Mouse (Mus musculus): ENCODE data around the gene Mef2b.

The Mef2b gene

DNA sequence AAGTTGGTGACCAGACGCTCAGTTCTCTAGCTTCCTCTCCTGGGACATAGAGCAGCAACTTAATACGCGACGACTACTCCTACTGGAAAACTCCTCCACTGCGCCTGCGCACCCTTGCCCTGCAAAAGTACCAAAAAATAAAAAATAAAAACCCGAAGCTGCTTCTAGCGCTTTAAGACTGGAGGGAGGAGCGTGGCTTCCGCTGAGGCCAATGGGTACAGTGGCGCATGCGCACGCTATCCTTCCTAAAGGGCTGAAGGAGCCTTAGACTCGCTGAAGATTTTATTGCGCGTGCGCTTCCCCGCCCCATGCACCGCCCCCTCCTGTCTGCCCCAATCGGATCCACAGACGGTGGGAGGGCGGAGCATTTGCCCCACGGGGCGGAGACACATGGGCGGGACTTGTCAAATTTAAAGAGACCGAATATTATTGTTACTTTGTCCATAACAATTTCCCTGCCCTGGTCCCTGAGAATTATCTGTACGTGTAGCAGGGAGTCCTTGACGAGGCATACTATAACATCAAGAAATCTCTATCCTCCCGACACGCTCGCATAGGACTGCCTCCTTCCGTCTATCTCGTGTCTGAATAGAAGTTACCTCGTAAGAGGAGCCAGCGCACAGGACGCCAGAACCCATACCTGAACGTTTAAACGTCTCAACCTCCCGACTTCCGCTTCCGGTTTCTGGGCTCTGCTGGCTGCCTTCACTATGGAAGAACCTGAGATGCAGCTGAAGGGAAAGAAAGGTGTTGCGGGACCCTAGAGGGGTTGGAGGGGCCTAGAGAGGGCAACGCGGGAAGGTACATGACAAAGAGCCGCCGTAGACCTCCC is at the start of gene Mef2b, which contains the start of the genes Rfxank and Borcs8:
Gene Mef2b (plus strand): TSS at position 686 of the 832 bp plus-strand sequence.
Gene Rfxank (minus strand): TSS at position 129 of the 832 bp plus-strand sequence.
Gene Borcs8 (plus strand): TSS at position 474 of the 832 bp plus-strand sequence.
- peak; percentile 99 for DNase-seq

DNA sequence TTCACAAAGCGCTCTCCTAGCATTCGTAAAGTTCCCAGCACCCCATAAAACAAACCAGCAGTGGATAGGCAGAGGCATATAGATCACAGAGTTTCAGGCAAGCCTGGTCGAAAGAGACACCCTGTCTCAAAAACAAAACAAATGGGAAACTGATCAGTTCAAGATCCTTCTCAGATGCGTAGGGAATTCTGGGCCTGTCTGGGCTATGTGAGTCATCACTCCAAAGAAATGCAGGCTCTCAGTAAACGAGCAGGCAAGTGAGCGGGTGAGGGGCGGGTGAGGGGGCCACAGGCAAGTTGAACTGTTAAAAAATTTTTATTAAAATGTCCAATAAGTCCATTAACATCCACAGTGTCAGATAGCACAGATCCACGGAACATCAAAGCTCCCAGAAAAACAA is 46.7 kb upstream of the Mef2b start:
- no peak for DNase-seq

DNA sequence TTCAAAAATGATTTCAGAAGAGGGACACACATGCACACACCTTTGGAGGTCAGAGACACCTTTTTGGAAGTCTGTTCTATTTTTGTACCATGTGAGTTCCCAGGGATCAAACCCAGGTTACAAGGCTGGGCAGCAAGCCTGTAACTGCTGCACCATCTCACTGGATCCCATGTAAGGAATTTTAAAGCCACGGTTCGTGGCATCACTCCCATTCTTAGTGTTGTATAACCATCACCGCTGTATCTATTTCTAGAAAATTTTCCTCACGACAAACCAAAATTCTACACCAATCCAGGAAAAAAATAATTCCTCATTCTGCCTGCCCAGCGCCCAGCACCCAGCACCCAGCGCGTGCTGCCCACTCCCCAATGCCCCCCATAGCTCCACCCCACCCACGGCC is 40.2 kb upstream of the Mef2b start:
- no peak for DNase-seq

DNA sequence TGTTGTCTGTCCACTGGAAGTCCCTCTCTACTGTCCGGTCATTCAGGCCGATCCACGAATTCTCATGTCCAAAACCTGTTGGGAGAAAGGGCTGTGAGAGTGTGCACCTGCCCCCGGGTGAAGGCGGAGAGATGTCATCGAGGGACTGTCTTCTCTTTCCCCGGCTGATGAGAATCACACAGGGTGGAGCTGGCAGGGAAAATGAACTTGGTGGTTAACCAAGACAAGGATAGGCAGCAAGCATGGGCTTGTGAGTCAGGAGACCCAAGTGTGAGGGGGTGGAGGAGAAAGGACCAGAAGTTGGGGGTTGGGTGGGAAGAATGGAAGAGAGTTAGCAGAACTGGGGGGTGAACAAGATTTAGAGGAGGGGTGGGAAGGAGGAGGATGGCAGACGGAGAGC is 39.3 kb upstream of the Mef2b start:
- DNase-seq, result no peak

DNA sequence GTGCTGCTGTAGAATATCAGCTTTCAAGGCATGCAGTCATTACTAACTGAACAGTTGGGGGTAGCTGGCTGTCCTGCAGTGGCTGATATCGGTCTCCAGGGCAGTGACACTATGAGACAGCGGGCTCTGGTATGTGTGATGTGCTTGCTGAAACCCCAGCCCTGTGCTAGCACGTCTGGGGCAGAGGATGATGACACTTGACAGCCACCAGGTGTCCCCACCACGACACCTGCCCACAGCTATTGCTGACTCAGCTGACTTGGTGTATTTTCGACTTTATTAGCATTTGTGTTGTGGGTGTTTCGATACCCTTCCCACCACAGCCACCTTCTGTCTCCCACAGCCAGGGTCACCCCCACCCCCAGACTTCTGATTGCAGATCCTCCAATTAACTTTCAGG is 35.0 kb upstream of the Mef2b start:
- DNase-seq, result peak; percentile 42

DNA sequence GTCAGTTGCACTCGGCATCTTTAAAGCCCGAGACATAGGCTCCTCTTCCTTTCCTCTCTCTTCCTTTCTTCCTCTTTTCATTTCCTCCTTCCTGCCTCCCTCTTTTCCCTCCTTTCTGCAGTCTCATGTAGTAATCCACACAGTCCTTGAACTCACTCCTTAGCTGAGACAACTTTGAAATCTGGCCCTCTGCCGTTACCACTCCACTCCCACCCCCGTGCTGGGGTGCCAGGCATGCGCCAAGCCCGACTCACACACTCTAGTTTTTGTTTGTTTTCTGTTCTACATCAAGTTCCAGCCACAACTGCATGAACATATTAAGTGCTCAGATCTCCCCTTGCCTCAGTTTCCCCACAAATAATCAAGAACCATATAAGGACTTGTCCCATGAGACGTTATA is 34.6 kb upstream of the Mef2b start:
- DNase-seq, result no peak

DNA sequence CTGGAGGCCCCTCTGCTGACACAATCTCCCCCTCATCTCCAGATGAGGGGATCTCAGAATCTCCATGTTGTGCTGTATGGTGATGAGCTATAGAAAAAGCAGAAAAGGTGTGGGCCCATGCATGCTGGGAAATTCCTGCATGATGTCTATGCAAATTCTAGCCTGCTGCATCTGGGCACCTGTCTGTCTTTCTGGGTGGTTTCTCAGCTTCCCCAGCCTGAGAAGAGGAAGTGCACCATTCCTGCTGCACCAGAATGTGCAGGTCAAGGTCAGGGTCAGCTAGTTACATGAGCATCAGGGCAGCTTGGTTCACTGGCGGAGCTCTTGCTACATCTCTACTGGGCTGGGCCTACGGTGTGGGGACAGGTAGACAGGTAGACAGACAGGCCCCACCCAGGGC is 29.1 kb upstream of the Mef2b start:
- no peak for DNase-seq

DNA sequence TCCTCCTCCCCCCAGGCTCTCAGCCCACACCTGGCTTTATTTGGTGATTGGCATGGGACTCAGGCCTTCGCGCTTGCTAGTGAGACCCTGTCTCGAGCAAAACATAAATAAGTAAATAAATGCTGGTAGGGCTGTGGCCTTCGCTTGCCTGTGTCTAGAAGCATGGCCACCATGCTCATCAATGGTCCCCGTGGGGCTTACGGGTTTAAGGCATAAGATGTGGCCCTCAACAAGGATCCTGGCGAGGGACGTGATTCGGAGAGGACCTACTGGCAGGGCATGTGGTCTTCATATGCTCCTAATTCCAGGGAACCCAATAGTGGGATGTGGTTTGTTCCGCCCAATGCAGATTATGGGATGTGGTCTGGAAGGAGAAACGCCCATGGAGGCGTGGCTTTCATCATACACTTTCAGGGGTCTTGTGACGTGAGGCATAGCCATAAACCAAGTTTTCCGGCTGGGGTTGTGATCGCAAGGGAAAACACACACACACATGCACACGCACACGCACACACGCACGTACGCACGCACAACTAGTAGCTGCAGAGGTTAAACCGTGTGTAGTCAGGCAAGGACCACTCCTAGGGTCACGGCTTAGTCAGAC is 28.2 kb upstream of the Mef2b start:
- DNase-seq, result no peak

DNA sequence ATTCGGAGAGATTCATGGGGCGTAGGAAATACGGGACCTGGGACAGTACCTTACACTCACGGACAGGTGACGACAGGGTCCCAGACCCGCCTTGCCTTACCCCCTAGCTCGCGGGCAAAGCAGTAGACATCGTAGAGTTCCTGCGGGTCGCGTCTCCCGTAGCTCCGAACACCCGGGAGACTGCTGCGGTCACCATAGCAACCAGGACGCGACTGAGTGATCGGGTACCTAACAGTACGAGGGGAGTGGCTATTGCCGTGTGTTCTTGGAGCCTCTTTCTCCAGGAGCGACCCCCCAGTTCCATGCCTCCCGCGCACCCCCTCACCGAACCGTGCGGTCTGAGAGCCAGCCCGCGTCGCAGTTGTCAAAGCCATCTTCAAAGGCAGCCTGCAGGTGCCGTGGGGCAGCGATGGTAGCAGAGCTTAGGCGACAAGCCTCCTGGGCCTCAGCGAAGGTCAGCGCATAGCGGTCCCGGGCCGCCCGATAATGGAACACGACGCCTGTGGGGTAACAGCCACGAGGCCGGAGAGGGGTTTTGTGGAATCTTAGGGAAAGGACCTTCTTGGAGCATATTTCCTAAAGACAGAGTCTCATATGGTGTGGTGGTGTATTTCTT is 27.0 kb upstream of the Mef2b start:
- peak; percentile 47 for DNase-seq

DNA sequence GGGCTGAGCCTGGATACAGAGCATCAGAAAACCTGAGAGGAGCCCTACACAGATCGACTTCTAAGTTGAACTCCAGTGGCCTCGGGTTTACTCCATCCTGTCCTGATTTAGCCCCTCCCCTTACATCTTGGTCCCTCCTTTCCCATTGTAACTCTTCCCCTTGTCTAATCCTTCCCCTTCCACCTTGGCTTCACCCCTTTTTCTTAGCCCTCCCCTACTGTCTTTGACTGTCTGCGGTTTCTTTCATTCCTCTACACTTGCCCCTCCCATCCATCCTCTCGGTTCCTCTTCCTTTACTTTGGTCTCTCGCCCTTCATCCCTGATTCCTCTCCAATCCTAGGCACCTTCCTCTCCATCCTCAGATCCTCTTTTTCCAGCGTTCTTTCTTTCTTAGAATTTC is 25.0 kb upstream of the Mef2b start:
- no peak for DNase-seq

DNA sequence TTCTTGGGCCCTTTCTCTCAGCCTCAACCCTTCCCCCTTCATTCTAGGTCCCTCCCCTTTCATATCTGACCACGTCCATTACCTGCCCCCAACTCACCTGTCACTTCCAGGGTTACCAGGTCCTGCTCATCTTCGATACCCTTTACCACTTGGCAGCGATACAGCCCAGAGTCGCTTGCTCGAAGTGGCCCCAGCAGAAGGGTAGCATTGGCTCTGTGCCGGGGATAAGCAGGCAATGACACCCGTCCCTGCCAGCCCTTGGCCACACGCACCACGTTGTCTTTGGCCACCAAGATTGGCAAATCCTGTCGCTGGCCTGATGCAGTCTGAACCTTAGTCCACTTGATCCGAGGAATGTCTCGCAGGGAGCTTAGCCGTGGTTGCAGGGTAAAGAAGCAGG is 24.6 kb upstream of the Mef2b start:
- no peak for DNase-seq

DNA sequence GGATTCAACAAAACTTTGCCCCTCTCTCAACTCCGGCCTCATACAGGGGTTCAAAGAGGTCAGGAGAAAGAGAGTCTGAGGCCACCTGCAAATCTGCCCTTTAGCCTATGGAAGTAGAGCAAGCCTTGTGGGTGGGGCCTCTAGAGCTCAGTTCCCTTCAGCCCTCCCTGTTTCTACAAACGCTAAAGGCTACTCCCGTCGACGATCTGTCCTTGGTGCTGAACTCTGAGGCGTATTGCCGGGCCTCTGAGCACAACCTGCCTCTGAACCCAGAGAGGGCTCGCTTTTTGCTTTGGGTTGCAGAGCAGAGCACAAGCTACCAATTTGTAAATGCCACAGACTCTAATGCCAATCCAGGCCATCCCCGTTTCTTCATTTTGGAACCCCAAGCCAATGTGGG is 21.9 kb upstream of the Mef2b start:
- DNase-seq, result peak; percentile 84

DNA sequence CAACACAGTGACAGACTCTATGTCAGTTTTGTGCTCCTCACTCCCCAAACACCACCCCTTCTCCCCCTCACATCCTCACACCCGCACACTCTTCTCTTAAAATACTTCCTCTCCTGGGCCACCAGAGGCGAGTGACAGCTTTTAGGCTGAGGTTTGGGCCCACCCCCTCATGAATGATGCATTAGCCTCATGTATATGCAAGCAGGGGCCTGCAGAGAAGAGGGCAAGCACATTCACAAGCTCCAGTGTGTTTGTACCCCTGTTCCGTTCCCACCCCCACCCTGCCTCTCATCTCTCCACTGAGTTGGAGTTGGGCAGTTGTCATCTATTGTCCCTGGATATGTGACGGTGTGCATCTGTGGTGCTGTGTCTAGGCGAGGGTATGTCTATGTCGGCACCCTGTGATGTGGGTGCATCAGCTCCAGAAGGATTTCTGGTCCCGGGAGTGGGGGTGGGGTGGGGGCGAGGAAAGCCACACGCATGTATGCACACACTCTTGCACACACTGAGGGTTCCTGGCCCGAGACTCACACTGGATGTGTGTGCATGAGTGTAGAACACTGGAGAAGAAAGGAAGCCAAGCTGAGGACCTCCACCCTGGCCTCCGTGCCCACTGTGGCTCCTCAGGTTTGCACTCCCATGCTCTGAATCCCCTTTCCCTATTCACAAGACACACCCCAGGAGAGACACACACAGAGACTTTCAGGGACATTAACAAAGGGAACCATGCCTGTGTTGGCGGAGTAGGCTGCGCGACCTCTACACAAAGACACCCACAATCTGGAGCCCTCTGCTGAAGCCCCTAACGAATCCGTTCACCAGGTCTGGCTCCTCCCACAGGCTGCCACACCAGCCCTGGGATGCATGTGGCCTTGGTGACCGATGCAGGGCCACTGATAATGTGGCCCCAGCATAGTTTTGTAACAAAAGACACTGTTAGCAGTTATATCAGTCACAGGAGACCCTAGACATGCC is 20.5 kb upstream of the Mef2b start:
- DNase-seq, result peak; percentile 78

DNA sequence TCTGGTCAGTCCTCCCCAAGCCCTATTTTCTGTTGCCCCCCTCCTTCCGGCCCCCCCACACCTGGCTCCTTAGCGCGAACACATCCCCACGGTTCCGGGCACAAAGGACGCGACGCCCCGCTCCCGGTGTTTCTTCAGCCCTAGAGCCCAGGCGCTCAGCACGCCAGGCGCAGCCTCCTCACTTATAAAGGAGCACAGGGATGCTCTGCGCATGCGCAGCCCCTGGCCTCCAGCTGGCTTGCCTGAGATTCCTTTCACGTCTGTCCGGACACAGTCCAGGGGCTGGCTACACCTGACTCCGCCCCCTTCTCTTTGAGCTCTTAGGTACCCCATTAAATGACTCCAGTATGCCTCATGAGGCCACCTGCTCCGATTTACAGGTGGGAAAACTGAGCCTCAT is 18.8 kb upstream of the Mef2b start, which contains the start of gene Ncan:
Gene Ncan (minus strand): TSS at position 207 of the 400 bp plus-strand sequence.
- peak; percentile 91 for DNase-seq

DNA sequence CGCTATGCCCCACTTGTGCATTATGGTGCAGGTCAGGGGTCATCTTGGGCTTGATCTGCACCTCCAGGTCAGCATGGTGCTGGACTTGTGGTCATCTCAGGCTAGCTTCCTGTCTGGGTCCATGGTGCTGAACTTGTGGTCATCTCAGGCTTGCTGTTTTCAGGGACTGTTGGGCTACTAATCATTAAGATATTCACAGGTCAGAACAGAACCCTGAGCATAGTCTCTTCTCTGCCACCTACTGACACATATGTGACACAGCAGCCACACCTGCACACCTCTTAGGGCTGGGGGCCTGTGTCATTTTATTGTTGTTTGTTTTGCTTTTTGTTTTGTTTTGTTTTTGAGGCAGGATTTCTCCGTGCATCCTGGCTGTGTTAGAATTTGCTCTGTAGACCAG is 16.6 kb upstream of the Mef2b start:
- peak; percentile 16 for DNase-seq

DNA sequence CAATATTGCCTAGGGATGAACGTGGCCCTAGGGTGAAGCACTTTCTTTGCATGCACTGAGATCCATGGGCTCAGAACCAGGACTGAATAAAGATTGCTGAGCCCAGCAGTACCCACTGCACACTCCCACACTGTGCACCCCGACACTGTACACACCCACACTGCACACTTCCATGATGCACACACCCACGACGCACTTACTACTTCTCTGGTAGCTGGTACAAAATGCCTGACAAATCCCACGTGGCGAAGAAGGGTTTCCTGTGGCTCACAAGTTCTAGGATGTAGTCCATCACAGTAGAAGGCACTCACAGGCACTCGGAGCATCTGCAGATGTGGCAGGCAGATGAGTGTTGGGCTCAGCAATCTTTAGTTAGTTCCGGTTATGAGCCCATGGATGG is 14.5 kb upstream of the Mef2b start:
- no peak for DNase-seq

DNA sequence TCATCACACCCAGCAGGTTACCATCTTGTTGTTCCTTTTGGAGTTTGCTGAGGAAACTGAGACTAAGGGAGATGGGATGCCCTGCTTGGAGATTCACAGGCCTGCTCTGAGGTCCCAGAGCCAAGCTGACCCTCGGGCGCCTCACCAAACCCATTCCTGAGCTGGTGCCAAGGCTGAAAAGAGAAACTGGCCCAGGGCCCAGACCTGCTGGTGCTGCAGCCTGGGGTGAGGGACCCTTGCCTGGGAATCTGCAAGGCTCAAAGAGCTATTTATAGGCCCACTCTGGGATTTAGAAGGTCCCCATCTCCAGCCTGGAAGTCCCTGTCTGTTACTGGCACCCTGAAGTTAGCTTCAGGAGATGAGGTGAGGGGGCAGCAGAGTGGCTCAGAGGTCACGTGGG is 11.1 kb upstream of the Mef2b start:
- no peak for DNase-seq

DNA sequence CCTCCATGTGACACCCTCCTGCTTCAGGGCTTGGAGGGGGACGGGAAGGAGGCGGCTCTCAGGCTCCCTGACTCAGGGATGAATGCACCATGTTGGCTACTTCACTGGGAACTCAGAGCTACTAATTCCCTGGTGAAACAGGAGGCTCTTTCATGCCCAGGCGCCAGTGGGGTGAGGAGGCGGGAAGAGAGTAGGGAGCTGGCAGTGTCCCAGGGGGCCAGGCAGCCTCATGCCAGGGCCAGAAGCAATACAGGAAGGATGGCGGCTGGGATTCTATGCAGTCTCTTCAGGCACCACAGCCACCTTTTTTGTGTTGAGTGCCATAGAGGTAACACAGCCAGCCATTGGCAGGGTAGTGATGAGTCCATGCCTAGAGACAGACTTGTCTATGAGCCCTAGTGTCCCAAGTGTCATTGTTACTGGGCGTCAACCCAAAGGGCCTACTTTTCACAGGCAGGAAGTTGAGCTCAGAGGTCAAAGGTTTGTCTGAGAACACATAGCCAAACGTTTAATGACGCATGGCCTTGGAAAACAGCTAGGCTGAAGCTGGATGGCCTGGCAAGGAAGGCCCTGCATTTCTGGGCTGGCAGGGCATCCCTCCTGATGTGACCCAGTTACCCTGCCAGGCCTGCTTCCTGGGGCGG is 10.1 kb upstream of the Mef2b start:
- DNase-seq, result no peak

DNA sequence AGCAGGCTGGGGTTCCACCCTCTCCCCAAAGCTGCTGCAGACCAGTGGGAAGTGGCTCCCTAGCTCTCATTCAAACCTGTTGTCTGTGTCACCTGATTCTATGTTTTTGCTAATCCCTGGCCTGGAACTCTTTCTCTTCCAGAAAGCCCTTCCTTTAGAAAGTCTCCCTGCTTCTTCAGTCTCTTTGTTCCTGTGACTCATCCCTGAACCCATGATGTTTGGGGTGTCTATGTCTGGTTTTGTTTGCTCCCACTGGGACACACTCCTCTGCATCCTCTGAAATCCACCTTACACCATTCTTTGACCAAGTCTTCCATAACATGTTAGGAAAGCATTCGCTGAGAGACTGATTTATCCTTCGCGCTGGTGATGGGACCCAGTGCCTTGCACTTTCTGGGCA is 9.4 kb upstream of the Mef2b start:
- no peak for DNase-seq

DNA sequence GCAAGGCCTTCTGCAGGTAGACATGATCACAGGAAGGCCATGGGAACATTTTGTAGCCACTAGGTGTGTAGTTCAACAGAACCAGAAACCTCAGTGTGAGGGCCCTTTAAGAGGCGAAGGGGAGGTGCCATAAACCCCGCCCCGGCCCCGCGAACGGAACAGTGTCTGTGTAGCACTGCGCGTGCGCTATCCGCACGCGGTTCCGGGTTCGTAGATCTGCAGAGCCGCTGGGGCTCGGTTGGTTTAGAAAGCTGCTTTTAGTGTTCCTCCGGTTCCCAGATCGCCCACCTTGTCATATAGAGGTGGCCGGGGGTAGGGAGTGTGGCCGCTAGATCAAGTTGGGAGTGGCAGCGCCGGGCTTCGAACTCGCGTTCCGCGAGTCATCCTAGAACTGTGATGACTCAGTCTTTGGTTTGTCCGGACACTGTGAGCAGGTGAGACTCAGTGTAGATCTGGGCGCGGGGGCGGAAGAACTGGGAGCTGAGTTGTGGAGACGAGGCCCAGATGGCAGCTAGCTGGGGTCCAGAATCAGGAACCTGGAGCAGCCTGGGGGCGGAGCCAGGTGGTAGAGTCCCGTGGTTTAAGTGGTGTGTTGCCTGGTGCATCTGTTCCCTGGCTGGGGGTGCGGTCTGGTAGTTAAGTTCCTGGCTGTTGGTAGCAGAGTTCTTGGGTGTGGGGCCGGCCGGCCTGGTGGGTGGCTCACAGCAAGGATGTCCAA is 8.2 kb upstream of the Mef2b start, which contains the start of gene Nr2c2ap:
Gene Nr2c2ap (plus strand): TSS at position 168 of the 718 bp plus-strand sequence.
- peak; percentile 94 for DNase-seq

DNA sequence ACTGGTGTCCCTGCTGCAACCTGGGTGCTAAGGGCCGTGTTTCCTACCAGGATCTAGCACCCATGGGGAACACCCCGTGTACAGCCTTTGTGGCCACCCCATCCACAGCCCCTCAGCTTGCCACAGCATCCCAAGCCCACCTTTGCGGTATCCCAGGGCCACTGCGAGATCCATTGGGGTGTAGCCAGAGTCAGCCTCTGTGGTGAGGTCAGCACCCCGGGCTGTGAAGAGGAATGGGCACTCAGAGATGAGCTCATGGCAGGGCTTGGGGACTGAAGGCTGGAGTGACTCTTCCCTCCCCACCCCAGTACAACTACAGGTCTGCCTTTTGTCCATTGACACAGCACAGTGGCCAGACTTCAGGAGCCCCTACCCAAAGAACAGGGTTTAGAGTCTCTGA is 5.4 kb upstream of the Mef2b start:
- no peak for DNase-seq
